Mouse (Mus musculus) limb, embryonic 10.5 days (tissue): Measurements from ENCODE around the gene Igsf9b. TPM values are rescaled to one million over a fixed set of nuclear protein-coding genes. Genes with fewer than 3 reads are reported as not detected.

Source experiments
- DNase-seq: peaks from one replicate; pipeline ENCODE4 v3.0.0-alpha.2; 2017; ENCODE audit warnings: low spot score
- H3K27ac ChIP-seq: fragments of 300-500 bp; sonication (generic); 2 replicates; pipeline ENCODE4 v1.5.1; 2016; ENCODE audit warnings: mild to moderate bottlenecking
- H3K27me3 ChIP-seq: fragments of 300-500 bp; sonication (generic); 2 replicates; pipeline ENCODE4 v1.6.1; 2016; ENCODE audit warnings: low read depth, mild to moderate bottlenecking; ENCODE audit not compliant: poor library complexity, severe bottlenecking
- H3K36me3 ChIP-seq: fragments of 300-500 bp; sonication (generic); 2 replicates; pipeline ENCODE4 v1.6.1; 2016; ENCODE audit warnings: mild to moderate bottlenecking, moderate library complexity
- H3K4me1 ChIP-seq: fragments of 300-500 bp; sonication (generic); 2 replicates; pipeline ENCODE4 v1.6.1; 2016
- H3K4me3 ChIP-seq: fragments of 300-500 bp; sonication (generic); 2 replicates; pipeline ENCODE4 v1.5.1; 2016; ENCODE audit warnings: mild to moderate bottlenecking, moderate library complexity
- H3K9me3 ChIP-seq: fragments of 300-500 bp; sonication (generic); replicated peaks from 2 replicates; pipeline ENCODE4 v1.6.1; 2016; ENCODE audit warnings: mild to moderate bottlenecking
- WGBS: fragments of 180-500 bp; shearing (Covaris S2); methylation state at CpG from one replicate; pipeline ENCODE4 v1.1.7; 2016; 5-methylcytosine and 5-hydroxymethylcytosine counted together
- polyA plus RNA-seq: library from polyadenylated mRNA; unstranded; fragments of >200 nt; fragmentation: Nextera tagmentation; extraction: Ambion mirVana; gene quantifications from 2 replicates; pipeline ENCODE4 v1.2.1, GENCODE M21; 2016

Igsf9b gene
- polyA plus RNA-seq, result 3.3 and 3.4 TPM in 2 replicates

DNA sequence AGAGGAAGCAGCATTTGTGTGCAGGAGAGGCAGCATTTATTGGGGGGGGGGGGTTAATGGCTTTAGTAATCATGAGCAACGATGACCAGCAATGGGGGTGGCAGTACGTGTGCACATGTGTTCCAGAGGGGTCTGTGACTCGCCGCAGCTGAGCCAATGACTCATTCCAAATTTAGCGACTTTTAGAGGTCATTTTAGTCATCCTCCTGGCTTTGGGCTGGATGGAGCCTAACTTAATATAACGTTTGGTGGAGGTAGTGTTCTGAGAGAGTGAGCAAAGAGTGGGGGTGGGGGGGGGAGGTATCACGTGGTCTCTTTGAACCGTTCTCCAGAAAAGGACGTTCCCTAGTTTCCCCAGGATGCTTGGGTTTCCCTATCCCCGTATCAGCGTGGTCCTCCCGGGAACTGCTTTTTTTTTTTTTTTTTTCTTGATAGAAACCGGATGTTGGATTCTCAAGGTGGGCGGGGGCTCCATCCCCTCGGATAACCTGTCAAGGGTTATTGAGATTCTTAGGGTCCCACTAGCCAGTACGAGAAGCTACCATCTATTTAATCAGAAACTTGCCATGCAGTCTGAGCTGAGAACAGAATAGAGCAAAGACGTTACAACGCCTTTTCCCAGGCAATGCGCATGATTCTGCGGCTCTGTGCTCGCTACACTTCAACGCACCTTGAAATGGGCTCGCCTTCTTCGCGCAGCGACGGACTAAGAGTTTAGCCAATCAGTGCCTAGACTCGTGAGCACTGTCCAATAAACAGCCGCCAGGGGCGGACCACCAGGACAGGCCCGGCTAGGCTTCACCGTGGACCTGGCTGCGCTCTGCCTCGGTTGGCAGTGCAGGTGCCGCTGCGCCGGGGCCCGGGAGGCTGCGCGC is at the start of gene Igsf9b:
Gene Igsf9b (plus strand): TSS at position 794 of the 875 bp plus-strand sequence.
- peak; percentile 88 for DNase-seq
- Histone ChIP-seq H3K36me3 (no peaks in the 10 kb centered on the region), H3K27ac (no peak within 1 kb of the TSS; the same call in 1 of the 2 replicates), H3K4me3 (peak within 1 kb of the TSS; percentile 73), H3K9me3 (no peaks in the 10 kb centered on the region), H3K4me1 (peaks cover 51% of the 10 kb centered on the region), H3K27me3 (peaks cover 49% of the 10 kb centered on the region)
- WGBS, result under 1% methylated on average over 40 of the region's 40 CpGs

DNA sequence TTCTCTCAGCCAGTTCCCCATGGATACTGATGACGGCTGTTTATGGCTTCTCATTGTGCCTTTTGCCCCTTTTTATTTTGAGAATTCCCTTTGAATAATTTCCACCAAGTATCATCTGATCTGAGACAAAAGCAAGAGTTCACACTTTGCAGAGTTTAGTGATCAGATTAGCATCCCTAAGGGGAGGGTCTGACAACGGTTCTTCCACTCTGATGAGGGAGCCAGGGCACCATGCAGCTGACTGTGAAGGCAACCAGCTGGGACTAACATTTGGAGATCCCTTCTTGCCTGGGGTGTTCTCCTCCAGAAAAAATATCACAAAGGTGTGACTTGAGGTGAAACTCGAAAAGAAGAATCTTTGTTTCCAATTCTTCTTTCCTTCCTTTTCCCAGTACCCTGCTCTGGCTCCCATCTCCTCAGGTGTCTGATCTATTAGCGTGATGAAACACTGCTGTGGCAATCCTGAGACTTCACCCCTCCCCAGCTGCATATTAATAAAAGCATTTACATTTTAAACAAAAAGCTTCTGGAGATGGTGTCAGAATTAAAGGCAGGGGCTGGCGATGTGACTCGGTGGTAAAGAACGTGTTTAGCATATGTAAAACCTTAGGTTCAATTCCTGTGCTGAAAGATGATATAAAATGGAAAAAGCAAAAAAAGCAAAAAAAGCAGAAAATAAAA is 46.8 kb upstream of the Igsf9b start:
- Histone ChIP-seq H3K36me3 (no peaks in the 10 kb centered on the region), H3K27ac (no peak overlapping the region), H3K27me3 (no peaks in the 10 kb centered on the region), H3K4me3 (no peak overlapping the region), H3K4me1 (no peaks in the 10 kb centered on the region), H3K9me3 (no peaks in the 10 kb centered on the region)
- 68% methylated on average over 7 of the region's 7 CpGs for WGBS
- DNase-seq, result no peak

GRCm38 (mm10) chr9:27256454-27256853 is 42.5 kb upstream of the Igsf9b start:
- Histone ChIP-seq H3K36me3 (no peaks in the 10 kb centered on the region), H3K27me3 (no peaks in the 10 kb centered on the region), H3K27ac (no peak overlapping the region), H3K4me1 (no peaks in the 10 kb centered on the region), H3K4me3 (no peak overlapping the region), H3K9me3 (no peaks in the 10 kb centered on the region)
- 69% methylated on average over 6 of the region's 6 CpGs for WGBS
- no peak for DNase-seq

GRCm38 (mm10) chr9:27260378-27260947 is 38.5 kb upstream of the Igsf9b start:
- Histone ChIP-seq H3K27me3 (no peaks in the 10 kb centered on the region), H3K9me3 (no peaks in the 10 kb centered on the region), H3K36me3 (no peaks in the 10 kb centered on the region), H3K27ac (no peak overlapping the region), H3K4me3 (no peak overlapping the region), H3K4me1 (no peaks in the 10 kb centered on the region)
- WGBS, result 80% methylated on average over 3 of the region's 3 CpGs
- no peak for DNase-seq

GRCm38 (mm10) chr9:27261905-27262304 is 37.1 kb upstream of the Igsf9b start:
- Histone ChIP-seq H3K27me3 (no peaks in the 10 kb centered on the region), H3K27ac (no peak overlapping the region), H3K9me3 (no peaks in the 10 kb centered on the region), H3K4me3 (no peak overlapping the region), H3K36me3 (no peaks in the 10 kb centered on the region), H3K4me1 (no peaks in the 10 kb centered on the region)
- WGBS, result 84% methylated on average over 2 of the region's 2 CpGs
- DNase-seq, result no peak

DNA sequence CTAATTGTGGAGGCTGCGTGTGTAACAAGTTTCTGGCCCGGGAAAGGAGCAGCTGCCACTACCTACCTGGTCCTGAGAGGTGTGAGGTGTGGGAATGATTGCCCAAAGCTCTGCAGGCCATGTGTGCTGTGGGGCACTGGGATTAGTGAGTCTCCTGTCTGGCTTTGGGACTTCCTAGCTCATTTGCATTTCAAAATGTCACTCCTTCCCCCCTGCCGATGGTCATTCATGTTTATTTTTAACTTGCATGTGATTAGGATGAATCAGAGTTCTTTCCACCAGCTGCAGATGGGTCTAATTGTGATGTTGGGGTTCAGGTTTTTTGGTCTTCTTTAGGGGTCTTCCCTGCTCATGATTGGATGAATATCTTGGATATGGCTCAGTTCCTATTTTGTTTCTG is 34.0 kb upstream of the Igsf9b start:
- no peak overlapping the region for H3K27ac ChIP-seq
- no peaks in the 10 kb centered on the region for H3K4me1 ChIP-seq
- no peaks in the 10 kb centered on the region for H3K9me3 ChIP-seq
- H3K36me3 ChIP-seq, result no peaks in the 10 kb centered on the region
- no peaks in the 10 kb centered on the region for H3K27me3 ChIP-seq
- no peak overlapping the region for H3K4me3 ChIP-seq
- DNase-seq, result no peak
- 62% methylated on average over 3 of the region's 3 CpGs for WGBS

DNA sequence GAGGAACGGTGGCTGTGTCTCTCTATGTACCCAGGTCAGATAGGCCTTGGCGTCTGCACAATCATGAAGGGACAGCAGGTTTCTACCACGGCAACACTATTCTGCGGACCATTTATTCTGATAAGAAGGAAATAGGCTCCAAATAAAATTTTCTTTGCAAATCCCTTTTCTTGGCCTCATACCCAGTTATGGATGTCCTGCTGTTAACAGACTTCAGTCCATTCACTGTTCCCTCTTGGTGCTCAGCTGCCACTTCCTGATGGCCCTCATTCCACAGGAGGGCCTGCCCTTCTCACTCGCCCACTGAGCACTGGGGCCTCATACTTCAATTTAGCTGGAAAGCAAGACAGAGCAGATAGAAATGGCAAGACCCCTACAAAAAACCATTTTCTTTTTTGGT is 31.1 kb upstream of the Igsf9b start:
- Histone ChIP-seq H3K4me1 (no peaks in the 10 kb centered on the region), H3K27ac (no peak overlapping the region), H3K27me3 (no peaks in the 10 kb centered on the region), H3K4me3 (no peak overlapping the region), H3K36me3 (no peaks in the 10 kb centered on the region), H3K9me3 (no peaks in the 10 kb centered on the region)
- DNase-seq, result no peak
- 86% methylated on average over 5 of the region's 5 CpGs for WGBS

GRCm38 (mm10) chr9:27268493-27268892 is 30.5 kb upstream of the Igsf9b start:
- no peaks in the 10 kb centered on the region for H3K27me3 ChIP-seq
- DNase-seq, result no peak
- H3K9me3 ChIP-seq, result no peaks in the 10 kb centered on the region
- H3K4me1 ChIP-seq, result no peaks in the 10 kb centered on the region
- no peak overlapping the region for H3K27ac ChIP-seq
- H3K4me3 ChIP-seq, result no peak overlapping the region
- 85% methylated on average over 4 of the region's 4 CpGs for WGBS
- no peaks in the 10 kb centered on the region for H3K36me3 ChIP-seq

- Histone ChIP-seq H3K9me3 (no peaks in the 10 kb centered on the region), H3K4me3 (no peak overlapping the region), H3K36me3 (no peaks in the 10 kb centered on the region), H3K27me3 (no peaks in the 10 kb centered on the region), H3K4me1 (no peaks in the 10 kb centered on the region), H3K27ac (no peak overlapping the region)
- 83% methylated on average over 4 of the region's 4 CpGs for WGBS
- no peak for DNase-seq
Observed at GRCm38 (mm10) chr9:27269322-27269721, 29.7 kb upstream of the Igsf9b start.

- DNase-seq, result no peak
- Histone ChIP-seq H3K27ac (no peak overlapping the region), H3K27me3 (no peaks in the 10 kb centered on the region), H3K4me3 (no peak overlapping the region), H3K4me1 (no peaks in the 10 kb centered on the region), H3K9me3 (no peaks in the 10 kb centered on the region), H3K36me3 (no peaks in the 10 kb centered on the region)
- 91% methylated on average over 2 of the region's 2 CpGs for WGBS
Observed at GRCm38 (mm10) chr9:27269904-27270303, 29.1 kb upstream of the Igsf9b start.

DNA sequence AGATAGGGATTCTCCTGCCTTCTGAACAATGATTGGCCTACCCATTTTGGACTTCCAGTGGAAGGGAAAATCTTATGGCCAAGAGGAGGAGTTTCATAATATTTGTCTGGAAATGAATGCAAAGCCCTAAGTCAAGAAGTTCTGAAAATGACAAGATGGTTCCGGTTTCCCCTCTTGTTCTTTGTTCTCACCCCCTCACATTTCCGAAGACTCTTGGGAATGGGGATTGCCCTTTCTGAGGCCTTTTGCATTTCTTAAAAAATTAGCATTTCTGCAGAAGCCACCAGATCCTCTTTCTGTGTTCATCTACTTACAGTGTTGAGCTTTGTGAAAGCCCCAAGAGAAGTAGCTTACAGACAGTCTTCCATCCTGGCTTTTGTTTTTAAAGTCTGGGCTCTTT is 27.1 kb upstream of the Igsf9b start:
- H3K36me3 ChIP-seq, result no peaks in the 10 kb centered on the region
- no peak overlapping the region for H3K4me3 ChIP-seq
- WGBS, result 96% methylated on average over 2 of the region's 2 CpGs
- DNase-seq, result no peak
- H3K9me3 ChIP-seq, result no peaks in the 10 kb centered on the region
- no peak overlapping the region for H3K27ac ChIP-seq
- no peaks in the 10 kb centered on the region for H3K4me1 ChIP-seq
- H3K27me3 ChIP-seq, result no peaks in the 10 kb centered on the region

GRCm38 (mm10) chr9:27272858-27273257 is 26.1 kb upstream of the Igsf9b start:
- Histone ChIP-seq H3K27me3 (no peaks in the 10 kb centered on the region), H3K36me3 (no peaks in the 10 kb centered on the region), H3K4me1 (no peaks in the 10 kb centered on the region), H3K9me3 (no peaks in the 10 kb centered on the region), H3K4me3 (no peak overlapping the region), H3K27ac (no peak overlapping the region)
- DNase-seq, result no peak
- 100% methylated on average over 1 of the region's 1 CpGs for WGBS

DNA sequence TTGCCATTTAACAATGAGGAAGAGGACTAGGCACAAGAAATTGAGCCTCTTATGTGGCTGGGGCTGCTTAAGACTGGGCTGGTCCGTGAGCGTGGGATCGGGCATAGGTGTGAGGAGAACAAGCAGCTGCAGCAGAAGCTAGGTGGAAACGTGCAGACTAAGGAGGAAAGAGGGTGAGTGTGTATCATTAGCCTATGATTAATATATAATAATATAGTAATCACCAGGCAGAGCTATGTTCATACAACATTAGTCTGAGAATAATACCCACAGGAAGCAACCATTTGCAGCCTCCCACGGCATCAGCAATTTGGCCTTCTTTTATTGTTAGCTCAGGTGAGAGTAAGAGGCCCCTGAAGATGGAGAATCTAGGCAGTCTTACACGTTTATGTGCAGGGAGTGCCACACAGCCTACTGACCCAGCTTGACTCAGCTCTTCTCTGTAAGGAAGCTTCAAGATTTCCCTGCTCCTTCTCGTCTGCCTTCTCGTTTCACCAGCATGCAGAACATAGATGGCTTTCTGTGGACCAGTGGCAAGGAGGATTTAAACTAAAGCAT is 22.6 kb upstream of the Igsf9b start:
- Histone ChIP-seq H3K4me3 (no peak overlapping the region), H3K27me3 (no peaks in the 10 kb centered on the region), H3K9me3 (no peaks in the 10 kb centered on the region), H3K4me1 (peaks cover 6% of the 10 kb centered on the region; the same call in 1 of the 2 replicates), H3K27ac (no peak overlapping the region), H3K36me3 (no peaks in the 10 kb centered on the region)
- no peak for DNase-seq
- WGBS, result 81% methylated on average over 8 of the region's 8 CpGs
